In genomic region chr3:95176500-95176899, GRCm38 (mm10) we compare ENCODE assay signal across 20 mouse cellular contexts.
"Had no signal": no experiment of that assay in that cellular context is flagged by ENCODE, and none has a peak within 500 bp of the region (broad histone marks: within the 10 kb centered on the region; RNA-seq: fewer than 3 reads in every experiment).

No protein-coding gene starts in this region.

- H3K9me3 ChIP-seq: kidney, embryonic 15.5 days; limb, embryonic 12.5 days; limb, embryonic 15.5 days; lung, embryonic 15.5 days had no signal

- DNase-seq: kidney, adult 2 months; kidney, postnatal 10 days; kidney, postnatal 36 days; left cerebral cortex, postnatal 4 days; liver, postnatal 0 days; lung, postnatal 10 days; lung, postnatal 36 days; midbrain, embryonic 14.5 days; thymus, adult 2 months; thymus, postnatal 14 days; thymus, postnatal 4 days had no signal

- H3K4me3 ChIP-seq: kidney, embryonic 15.5 days; limb, embryonic 12.5 days; limb, embryonic 15.5 days; lung, embryonic 15.5 days; megakaryocyte, embryonic 14.5 days had no signal

- ATAC-seq: intestine, embryonic 16.5 days; liver, postnatal 0 days had no signal

- H3K27ac ChIP-seq: kidney, embryonic 15.5 days; limb, embryonic 12.5 days; limb, embryonic 15.5 days; liver, embryonic 14.5 days; lung, embryonic 15.5 days had no signal

- H3K9ac ChIP-seq: kidney, embryonic 15.5 days; limb, embryonic 12.5 days; limb, embryonic 15.5 days; liver, embryonic 14.5 days; liver, postnatal 0 days; lung, embryonic 15.5 days had no signal

- H3K4me2 ChIP-seq: kidney, embryonic 15.5 days; limb, embryonic 12.5 days; limb, embryonic 15.5 days; liver, embryonic 11.5 days; lung, embryonic 15.5 days; midbrain, embryonic 11.5 days had no signal
